Mouse (Mus musculus): ENCODE data around the gene Nrd1.

Gene Nrd1

DNA sequence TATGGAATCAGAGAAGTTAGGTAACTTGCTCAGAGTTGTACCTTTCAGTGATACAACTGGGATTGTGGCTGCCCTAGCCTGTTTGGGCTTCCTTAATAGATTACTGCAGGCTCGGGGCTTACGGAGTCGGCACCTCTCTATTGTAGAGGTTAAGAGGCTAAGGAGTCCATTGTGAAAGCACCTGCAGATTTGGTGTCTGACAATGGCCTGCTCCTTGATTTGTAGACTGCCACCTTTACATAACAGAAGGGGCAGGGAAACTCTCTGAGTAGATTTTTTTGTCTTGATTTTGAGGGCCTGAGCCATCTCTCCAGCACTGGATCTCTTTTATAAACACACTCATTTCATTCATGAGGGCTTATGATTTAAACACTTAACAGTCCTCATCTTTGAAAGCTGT is 26.1 kb downstream of the Nrd1 start:
- no peak for DNase-seq (ENCODE audit: low read depth, low spot score)

DNA sequence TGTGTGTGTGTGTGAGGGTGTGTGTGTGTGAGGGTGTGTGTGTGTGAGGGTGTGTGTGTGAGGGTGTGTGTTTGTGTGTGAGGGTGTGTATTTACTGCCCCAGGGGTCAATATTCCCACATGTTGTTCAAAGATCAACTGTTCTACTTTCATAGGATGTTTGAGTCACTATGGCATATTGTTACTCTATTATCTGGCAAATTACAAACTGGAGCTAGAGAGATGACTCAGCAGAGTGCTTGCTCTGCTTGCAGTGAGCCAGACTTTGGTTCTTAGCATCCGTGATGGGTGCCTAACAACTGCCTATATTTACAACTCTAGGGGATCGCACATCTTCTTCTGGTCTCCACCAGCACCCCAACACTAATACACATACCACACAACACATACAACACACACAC is 29.4 kb downstream of the Nrd1 start:
- no peak for DNase-seq (ENCODE audit: low read depth, low spot score)

DNA sequence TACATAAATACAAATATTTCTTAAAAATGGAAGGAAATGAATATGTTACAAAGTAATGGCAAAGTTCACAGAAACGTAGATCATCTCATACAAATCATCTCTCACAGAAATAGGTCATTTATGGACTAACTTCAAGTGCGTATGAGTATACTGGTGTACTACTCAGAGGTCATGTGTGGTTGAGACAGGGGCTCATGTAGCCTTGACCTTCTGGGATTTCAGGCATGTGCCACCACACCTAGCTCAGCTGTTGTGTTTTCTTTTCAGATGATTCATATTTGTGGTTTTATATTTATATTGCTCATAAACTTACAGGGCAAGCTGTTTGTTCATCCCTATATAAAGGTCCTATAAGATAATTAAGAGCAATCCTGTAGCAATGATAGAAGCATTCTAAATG is 29.8 kb downstream of the Nrd1 start:
- DNase-seq (ENCODE audit: low read depth, low spot score): no peak

DNA sequence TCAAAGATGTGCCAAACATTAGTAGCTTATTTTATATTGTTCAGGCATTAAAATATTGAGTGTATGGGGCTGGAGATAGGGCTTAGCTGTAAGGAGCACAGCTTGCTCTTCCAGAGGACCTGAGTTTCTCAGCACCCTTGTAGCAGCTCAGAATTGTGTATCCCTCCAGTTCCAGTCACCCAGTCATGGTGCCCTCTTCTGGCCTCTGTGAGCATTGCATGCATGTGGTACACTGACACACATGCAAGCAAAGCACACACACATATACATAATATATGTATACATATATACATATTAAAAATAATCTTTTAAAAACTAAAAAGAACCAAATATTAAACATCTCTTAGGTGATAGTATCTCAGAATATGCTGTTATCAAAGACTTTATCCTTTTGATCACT is 35.9 kb downstream of the Nrd1 start:
- no peak for DNase-seq (ENCODE audit: low read depth, low spot score)

DNA sequence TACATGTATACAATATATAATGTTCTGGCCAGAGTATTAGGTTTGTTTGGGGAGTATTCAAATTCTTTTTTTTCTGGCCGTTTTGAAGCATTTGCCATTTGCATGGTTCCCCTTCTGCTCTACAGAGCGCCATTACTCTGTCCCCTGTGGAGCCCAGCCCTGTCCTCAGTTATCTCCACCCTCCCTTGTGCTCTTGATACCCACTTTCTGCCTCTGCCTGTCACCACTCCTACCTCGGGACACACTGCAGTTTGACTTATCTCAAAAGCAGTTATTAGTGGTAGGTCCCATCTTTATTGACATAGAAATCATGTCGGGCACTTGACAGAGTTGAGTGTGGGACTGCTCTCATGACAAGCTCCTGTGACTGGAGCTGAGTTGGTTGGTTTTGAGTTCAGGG is 42.3 kb downstream of the Nrd1 start:
- no peak for DNase-seq (ENCODE audit: low read depth, low spot score)

DNA sequence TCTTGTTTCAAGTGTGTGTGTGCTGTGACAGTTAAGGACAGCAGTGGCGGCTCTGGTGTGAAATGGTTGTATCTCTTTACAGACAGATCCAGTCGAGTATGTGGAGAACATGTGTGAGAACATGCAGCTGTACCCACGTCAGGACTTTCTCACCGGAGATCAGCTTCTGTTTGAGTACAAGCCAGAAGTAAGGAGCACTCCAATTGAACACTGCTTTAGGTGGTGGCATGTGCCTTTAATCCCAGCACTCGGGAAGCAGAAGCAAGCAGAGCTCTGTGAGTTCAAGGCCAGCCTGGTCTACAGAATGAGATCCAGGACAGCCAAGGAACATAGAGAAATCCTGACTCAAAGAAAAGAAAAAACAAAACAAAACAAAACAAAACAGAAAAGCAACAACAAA is 42.8 kb downstream of the Nrd1 start:
- no peak for DNase-seq (ENCODE audit: low read depth, low spot score)

DNA sequence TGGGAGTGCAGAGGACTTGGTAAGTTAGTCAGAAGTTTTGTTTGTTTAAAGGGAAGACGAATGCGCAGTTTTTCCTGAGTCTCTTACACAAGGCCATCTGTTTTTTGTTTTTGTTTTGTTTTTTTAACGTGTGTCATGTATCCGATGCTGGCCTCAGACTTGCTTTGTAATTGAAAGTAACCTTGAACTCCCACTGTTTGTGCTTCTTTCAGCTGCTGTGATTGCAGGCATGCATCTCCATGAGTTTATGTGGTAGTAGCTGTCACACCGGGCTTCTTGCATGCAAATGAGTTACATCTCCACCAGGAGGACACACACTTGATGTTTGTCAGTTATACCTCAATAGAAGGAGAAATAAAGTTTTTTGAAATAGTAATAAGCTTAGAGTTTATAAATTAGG is 43.3 kb downstream of the Nrd1 start:
- no peak for DNase-seq (ENCODE audit: low read depth, low spot score)

DNA sequence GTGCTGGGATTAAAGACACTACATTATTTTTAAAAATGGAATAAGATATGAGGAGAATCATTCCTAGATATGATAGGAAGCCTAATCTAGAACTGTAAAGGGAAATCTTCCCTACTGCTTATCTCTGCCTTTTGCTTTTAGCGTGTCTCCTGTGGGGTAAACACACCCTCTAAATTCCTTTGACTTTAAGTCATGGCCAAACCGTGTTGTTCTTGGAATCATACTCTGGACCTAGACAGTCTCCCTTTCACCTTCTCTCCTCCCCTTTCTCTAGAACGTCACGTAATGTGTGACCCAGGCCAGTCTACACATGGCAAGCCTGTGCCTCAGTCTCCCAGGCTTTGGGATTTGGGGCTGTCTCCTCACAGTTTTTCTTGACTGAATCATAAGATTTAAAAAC is 47.8 kb downstream of the Nrd1 start:
- no peak for DNase-seq (ENCODE audit: low read depth, low spot score)

DNA sequence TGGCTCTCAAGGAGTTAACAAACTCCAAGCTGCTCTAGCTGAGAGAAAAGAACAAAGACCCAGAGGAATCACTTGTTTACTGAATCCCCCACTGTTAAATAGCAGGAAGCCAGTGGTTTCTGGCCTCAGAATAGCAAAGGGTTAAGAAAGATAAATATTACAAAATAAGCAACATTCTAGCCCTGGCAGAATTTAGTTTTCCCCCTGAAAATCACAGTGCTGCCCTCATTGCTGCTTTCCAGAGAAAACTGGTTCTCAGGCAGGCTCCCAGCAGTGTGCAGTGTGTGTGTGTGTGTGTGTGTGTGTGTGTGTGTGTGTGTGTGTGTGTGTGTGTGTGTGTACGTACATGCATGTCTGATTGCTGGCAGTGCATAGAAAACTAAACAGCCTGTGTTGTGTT is 51.8 kb downstream of the Nrd1 start:
- no peak for DNase-seq (ENCODE audit: low read depth, low spot score)

DNA sequence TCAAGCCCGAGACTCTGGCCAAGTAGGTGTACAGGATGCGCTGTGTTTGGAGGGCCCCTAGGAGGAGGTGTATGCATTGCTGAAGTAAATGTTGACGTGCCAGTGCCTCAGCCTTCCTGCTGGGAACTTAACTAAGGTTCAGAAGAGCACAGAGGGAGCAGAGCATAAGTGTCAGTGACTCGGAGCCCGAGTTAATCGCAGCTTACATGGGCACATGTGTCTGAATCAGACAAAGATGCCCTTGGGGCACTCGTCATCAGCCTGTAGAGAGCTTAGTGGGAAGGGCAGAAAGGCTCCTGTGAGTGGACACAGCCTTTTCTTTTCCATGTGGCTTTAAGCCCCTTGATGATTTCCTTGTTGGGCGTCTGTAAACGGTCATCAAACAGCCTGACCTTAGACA is 53.5 kb downstream of the Nrd1 start:
- DNase-seq (ENCODE audit: low read depth, low spot score): no peak

DNA sequence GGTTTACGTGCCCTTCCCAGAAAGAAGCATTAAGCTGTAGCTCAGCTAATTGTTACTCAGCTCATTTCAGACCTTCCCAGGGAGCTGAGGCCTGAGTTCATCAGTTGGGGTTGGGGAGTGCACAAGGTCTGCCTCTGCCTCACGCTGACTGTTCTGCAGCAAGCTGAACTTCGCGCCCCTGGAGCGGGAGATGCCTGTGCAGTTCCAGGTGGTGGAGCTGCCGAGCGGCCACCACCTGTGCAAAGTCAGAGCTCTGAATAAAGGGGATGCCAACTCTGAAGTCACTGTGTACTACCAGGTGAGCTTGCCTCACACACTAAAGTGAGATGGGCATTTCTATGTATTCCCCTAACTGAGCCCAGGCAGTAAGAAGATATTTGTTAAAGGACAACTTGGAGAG is 55.9 kb downstream of the Nrd1 start:
- no peak for DNase-seq (ENCODE audit: low read depth, low spot score)

DNA sequence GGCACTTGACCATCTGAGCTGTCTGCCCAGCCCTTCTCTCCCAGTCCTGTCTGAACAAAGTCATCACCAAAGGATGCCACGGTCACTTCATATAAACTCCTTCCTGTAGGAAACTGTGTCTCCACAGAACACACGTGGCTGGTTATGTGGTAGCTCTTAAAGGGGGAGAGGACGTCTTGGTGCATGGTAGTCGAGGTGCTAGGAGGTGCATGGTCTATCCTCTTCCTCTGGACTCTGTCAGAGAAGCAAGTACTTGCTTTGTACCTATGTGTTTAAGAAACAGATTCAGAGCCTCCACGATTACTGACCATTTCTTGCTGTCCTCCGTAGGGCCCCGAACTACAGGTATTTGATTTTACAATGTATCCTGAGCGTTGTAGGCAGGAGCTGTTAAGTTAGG is 57.2 kb downstream of the Nrd1 start:
- DNase-seq (ENCODE audit: low read depth, low spot score): no peak

DNA sequence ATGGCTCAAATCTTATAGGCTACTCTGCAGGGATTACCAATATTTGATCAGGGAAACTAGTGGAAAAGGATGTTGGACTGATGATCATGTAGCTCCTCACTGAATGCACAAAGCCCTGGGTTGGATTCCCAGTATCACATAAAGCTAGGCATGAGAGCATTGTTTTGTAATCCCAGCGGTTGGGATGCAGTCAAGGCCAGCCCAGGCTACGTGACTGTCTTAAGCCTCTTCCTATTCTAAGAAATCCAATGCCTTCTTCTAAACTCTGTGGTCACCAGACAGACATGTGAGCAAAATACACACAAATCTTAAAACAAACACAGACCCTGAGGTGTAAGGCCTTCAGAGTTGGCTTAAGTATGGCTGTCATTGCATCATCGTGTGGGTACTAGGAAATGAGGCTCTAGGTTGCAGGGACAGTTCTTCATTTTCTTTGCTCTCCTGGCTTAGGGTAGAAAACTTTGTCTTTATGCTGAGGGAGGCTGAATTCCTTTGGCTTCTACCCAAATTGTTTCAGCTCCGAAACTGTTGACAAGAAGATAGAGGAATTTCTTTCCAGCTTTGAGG is 58.9 kb downstream of the Nrd1 start:
- no peak for DNase-seq (ENCODE audit: low read depth, low spot score)

DNA sequence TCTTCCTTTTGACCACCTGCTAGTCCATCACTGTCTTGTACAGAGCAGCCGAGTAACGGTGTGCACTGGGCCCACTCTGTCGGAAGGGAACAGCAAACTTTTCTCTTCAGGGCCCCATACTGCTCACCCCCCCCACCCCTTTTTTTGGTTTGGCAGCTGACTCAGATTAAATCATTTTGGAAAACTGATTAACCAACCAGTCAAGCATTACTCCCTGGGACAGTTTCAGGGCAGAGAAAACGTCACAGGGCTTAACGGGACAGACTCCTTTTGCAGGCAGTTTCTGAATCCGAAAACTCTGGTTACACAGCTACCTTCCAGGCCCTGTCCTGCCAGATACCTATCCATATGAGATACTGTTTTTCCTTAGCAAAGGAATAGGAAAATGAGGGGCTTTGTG is 64.5 kb downstream of the Nrd1 start:
- DNase-seq (ENCODE audit: low read depth, low spot score): no peak

DNA sequence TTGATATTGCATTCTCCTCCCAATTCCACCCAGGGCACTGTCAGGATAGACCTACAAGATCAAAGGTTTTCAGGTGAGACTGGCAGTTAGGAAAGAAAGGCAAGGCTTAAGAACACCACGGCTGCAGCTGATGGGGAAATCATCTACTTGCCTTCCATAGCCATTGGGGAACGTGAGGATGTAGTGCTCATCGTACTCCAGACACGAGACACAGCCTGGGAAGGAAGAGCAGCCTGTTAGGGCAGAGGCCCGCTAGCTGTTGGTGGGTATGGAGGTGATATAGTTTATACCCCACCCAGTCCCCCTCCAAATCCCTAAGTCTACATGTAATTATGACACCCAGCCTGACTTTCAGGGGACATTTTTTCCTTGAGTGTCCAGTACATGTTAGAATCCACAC is 65.3 kb downstream of the Nrd1 start:
- no peak for DNase-seq (ENCODE audit: low read depth, low spot score)

DNA sequence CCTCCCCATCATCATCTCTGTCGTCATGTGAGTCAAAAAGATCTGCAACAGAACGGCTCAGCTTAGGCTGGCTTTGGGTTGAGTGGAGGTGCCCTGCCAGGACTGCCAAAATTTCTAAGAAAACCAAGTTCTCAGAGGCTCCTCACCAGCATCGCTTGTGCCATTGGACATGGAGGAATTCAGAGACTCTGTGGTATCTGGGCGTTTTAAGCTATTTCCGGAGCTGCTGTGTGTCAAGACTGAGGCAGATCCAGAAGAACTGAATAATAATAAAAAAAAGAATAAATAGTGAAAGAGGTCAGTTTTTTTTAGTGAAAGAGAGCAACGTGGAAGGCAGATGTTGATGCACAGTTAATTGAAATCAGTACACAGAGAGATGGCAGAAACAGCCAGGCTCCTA is 72.4 kb downstream of the Nrd1 start:
- no peak for DNase-seq (ENCODE audit: low read depth, low spot score)

DNA sequence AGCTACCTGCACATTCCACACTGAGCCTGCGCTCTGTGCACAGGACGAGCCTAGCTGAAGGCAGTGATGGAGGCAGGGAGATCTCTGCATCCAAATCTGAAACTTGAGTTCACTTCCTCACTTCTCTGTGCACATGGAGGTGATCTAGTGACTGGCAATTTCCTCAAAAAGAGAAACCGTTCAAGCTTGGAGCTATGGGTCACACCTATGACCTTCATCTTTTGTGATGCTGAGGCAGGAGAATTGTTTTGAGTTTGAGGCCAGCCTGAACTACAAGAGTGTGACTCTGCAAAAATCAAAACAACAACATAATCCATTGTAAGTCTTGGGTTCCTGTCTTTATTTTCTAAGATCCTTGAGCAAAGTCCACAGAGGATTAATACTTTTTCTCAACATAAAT is 72.8 kb downstream of the Nrd1 start:
- DNase-seq (ENCODE audit: low read depth, low spot score): no peak

DNA sequence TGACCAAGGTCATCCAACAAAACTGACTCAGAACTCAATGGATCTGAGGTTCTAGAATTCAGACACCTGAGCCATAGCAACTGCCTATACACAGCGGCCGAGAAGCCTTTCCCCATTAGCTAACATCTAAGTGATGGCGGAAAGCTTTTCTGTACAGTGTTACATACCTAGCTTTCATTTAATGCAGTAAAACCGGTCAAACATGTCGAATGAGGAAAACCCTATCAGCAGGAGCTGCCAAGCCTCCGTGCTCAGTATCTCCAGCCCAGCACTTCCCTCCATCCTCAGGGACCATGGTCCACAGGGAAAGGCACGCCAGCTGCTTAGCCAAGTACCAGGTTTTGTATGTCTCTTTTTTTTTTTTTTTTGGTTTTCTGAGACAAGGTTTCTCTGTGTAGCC is 78.5 kb downstream of the Nrd1 start:
- no peak for DNase-seq (ENCODE audit: low read depth, low spot score)

DNA sequence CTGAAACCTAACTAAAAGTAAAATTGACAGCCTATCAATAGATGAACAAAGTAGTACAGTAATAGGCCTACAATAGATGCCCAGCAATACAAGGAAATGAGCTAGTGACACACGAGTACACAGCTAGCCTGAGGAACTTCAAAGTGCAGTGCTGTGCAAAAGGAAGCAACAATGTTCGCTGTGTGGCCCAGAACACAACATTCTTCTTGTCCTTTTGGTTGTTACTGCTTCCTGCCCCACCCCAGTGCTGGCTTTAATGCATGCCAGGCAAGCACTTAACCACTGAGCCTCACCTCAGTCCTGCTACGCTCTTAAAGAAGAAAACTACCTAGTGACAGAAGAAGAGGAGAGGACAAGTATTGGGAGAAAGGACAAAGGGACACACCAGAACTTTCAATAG is 79.2 kb downstream of the Nrd1 start:
- no peak for DNase-seq (ENCODE audit: low read depth, low spot score)

DNA sequence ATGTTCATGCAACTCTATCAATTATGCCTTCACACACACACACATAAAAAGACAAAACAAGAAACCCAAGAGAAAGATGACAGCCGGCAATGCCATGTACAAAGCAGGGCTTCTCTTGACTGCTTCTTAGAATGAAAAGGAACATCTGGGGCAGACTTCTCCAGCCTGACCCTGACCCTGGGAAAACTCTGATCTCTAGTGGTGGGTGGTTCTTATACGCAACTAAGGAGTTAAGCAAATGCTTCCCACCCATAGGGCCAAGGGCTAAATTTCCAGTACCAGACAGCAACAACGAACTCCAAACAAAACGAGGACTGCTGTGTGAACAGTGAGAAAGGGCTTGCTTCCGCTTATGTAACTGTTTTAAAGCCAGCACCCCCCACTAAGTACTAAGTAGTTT is 79.7 kb downstream of the Nrd1 start:
- DNase-seq (ENCODE audit: low read depth, low spot score): no peak

DNA sequence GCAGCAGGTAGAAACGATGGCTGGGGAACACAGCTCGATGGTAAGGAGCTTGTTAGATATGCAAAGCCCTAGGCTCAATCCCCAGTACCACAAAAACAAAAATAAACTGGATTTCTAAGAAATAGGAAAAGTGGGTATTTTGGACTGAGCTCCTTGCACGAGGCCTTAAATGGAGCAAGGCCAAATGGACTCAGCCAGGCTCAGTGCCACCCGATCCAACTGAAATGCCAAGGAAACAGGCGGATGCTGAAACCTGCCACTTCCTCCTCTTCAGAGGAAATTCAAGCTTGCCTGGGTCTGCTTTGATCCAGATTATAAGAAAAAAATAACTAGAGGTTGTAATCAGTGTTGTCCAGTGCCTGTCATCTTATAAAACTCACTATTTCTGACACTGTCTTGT is 88.7 kb downstream of the Nrd1 start:
- no peak for DNase-seq (ENCODE audit: low read depth, low spot score)

DNA sequence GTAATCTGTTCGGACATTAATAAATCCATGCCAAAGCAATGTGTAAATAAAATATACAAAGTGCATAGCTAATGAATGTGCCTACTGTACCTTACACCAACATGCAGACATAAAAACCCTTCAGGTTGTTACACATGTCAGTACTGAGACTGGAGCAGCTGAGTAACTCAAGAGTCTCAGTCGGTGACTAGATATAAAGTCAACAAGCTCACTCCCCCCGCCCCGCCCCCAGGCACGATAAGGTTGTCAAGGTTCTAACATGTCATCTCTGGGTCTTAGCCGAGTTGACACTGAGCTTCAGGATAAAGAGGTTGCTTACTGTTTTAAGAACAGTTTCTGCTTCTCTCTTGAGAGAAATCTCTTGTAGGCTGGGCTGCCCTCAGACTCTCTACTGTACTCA is 89.5 kb downstream of the Nrd1 start:
- no peak for DNase-seq (ENCODE audit: low read depth, low spot score)

DNA sequence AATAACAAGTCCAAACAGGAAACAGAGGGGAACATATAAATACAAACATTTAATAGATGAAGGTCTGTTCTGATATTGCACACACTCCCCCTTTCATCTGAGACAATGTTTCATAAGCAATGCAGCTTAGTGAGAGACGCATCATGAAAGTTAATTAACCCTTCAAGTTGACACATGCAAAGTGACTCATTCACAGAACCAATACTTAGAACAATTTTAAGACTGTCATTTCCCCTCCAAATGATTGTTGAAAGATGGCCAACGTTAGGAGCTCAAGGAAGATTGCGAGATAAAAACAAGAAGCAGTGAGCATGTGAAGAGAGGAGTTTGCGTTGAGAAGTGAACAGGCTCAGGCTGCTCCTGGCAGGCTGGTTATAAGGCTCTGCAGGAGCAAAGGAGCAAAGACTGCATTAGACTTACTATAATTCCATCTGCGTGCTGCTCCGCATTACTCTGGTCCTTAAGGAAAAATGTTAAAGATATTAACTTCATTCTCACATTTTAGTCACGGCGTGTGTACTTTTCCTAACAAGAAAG is 90.9 kb downstream of the Nrd1 start:
- no peak for DNase-seq (ENCODE audit: low read depth, low spot score)

DNA sequence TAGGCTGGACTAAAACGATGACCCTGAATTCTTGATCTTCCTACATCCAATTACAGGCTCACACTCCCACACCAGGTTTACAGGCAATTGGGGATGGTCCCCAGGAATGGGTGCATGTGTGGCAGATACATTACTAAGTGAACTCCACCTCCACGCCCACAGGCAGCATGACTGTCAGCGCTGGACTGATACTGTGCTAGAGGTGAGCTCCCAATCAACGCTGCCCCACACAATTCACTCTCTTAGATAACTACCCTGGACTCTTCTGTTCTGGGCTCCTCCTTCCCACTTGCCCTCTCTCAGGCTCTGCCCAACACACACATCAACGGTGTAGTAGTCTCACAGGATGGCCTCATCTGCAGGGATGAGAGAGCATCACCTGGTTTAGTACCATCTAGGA is 91.9 kb downstream of the Nrd1 start:
- no peak for DNase-seq (ENCODE audit: low read depth, low spot score)
